Mouse (Mus musculus): ENCODE results near the gene Camkk2.

Gene Camkk2

DNA sequence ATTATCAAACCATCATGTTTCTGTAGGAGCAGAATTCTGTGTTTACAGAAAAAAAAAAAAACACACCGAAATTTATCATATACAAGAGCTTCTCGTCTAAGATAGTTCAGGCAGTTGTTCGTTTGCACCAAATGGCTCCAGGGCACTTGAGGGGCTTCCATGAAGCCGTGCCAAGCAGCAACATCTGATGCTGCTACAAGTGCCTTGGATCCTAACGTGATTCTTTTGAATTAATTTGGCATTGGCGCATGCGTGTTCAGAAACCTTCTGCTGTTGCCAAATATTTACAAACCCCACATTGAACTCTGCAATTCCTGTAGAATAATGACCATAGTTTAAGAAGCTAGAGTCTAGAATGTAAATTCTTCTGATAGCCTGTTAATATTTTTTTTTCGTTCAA lies 83.7 kb downstream of the Camkk2 start:
- DNase-seq: no peak

DNA sequence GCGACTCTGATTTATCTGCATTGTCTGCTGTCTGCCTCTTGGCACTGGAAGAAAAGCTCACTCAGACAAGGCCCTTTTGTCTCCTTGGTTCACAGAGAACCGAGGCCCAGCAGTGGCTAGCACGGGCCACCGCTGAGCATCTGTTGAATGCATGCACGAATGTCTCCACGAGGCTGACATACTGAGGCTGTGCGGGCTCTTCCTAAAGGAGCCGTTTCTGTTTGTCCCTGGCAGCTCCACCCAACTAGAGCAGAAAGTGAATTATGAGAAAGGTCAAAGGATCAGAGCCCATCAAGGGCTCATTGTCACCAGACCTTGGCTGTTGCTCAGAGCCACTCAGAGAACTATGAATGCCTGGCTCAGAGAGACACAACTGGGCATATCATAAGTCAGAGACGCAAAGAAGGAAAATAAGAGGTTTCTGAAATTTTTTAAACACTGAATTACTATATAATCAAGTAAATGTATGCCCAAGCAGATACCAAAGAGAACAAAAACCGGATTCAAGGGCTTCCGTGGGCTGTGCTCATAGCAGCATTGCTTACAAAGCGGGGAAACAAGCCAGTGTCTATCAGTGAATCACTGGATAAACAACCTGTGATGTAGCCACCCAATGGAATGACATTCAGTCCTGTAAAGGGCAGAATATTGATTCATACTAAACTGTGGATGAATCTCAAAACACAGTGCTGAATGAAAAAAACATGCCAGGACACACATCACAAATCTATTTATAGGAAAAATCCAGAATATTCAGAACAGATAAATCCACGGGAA lies 85.6 kb downstream of the Camkk2 start:
- peak in 1 of 2 experiments; percentile 52 for DNase-seq

DNA sequence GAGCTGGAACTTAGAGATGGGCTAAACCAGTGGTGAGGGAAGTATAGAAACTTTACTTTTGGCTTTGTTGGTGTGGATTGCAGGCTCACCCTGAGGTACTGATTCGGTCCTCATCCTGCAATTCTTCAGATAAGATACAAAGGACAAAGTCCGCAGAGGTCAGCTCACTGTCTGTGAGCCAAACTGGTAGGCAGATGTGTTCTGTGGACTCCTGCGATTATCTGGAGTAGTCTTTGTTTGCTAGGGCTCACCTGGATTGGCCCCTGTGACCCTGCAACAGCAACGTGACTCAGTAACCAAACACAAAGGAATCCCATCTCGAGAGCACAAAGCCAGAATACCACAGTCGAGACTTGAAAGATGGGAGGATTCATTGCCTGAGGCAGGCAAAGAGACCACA lies 88.7 kb downstream of the Camkk2 start:
- no peak for DNase-seq

DNA sequence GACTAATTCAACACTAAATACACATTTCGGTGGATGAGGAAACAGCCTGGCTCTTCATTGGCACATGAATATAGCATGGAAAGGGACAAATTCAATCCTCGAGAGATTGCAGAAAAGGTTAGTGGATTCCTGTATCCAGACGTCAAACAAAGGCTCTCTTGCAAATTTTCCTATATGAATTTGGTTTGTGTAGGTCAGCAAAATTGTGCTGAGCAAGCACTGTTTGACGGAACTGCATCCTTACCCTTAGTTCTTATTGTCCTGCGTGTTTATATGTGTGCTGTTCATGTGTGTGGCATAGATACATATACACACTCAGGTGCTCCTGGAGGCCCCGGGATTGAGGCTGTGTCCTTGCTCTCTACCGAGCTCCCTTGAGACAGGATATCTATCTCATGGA lies 90.1 kb downstream of the Camkk2 start:
- DNase-seq: no peak

DNA sequence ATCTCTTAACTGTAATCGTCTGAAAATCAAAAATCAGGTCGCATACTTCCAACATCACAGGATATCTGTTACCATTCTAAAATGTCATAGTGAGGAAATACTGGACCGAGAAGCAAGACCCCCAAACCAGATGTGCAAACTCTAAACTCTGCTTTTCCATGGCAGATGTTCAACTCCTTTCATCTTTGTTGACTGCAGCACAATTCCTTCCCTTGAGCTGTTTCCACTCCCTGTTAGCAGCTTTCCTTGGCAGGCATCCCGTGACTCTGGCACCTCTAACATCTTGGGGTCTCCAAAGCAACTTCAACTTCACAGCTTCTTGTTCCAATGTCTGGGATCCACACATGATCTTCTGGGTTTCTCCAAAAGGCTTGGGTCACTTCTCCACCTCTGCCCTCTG lies 91.8 kb downstream of the Camkk2 start:
- DNase-seq: no peak

DNA sequence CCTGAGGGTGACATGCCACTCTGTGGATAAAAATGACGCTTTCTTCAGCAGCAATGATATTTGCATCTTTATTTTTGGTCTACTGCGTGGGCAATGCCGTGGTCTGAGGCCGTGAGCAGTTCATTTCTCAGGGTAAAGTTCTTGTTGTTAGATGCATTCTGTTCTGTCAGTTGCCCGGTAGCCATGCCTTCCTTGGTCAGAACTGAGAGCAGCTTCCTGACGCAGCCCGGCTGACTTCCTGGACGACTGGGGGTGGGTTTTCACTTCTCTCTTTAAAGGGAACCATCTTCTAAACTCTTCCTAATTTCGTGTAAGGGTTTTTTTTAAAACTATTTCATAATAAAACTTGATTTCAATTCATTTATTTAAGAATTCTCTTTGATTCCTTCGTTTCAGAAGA lies 95.3 kb downstream of the Camkk2 start:
- DNase-seq: no peak

DNA sequence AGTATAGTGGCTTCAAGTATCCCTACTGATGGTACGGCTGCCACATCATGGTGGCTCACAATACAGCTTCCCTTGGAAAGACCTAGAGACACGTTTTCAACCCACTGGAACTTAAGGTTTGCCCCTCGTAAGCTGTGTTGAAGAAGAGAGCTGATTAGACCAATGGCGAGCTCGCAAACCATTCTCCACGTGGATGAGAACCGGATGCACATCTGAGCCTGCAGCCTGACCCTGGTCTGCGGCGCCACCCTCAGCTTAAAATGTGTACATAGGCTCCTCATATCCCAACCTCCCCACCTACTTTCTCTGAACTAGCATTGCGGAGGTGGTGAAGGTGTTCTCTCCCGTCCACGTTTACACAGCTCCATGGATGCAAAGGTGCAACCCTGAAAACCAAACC lies 97.9 kb downstream of the Camkk2 start:
- no peak for DNase-seq
